Mouse (Mus musculus): ENCODE data around the gene Khsrp. TPM values are rescaled to one million over a fixed set of nuclear protein-coding genes. Genes with fewer than 3 reads are reported as not detected.

Khsrp gene
- polyA plus RNA-seq, 1 experiment from 2014 or later, result 33.5 TPM

GRCm38 (mm10) chr17:57019693-57020092 lies 11.6 kb downstream of the Khsrp start:
- no peak for ATAC-seq (replicated peaks; ENCODE audit: insufficient number of reproducible peaks, low FRiP score, low TSS enrichment)
- H3K4me3 ChIP-seq (ENCODE audit: low read depth, low read length), result no peak overlapping the region
- H3K36me3 ChIP-seq (ENCODE audit: control insufficient read depth, insufficient read depth, low read length), result peaks cover 35% of the 10 kb centered on the region
- H3K4me1 ChIP-seq (ENCODE audit: control insufficient read depth, insufficient read depth, low read length), result no peaks in the 10 kb centered on the region
- no peak overlapping the region for H3K4me2 ChIP-seq
- H3K9me3 ChIP-seq (replicated peaks; ENCODE audit: control insufficient read depth, low read length), result no peaks in the 10 kb centered on the region
- H3K9ac ChIP-seq (ENCODE audit: low read depth, low read length), result no peak overlapping the region
- no peaks in the 10 kb centered on the region for H3K27me3 ChIP-seq (ENCODE audit: control insufficient read depth, insufficient read depth, low read length)
- H3K27ac ChIP-seq (ENCODE audit: low read depth, low read length), result no peak overlapping the region
- 70% methylated on average over 2 of the region's 2 CpGs for WGBS (ENCODE audit: insufficient replicate concordance)

- 70% methylated on average over 13 of the region's 13 CpGs for WGBS (ENCODE audit: insufficient replicate concordance)
- 0 out of 2 replicates have a peak, but pooled peaks cover 2% of the 10 kb centered on the region for H3K36me3 ChIP-seq (ENCODE audit: control insufficient read depth, insufficient read depth, low read length)
- peak overlapping the region; percentile 24 for H3K27ac ChIP-seq (ENCODE audit: low read depth, low read length)
Observed at GRCm38 (mm10) chr17:57012245-57012795, 19.0 kb downstream of the Khsrp start.

GRCm38 (mm10) chr17:57011236-57012141 lies 19.8 kb downstream of the Khsrp start, which contains the start of the genes Gtf2f1 and Gm17949:
Gene Gtf2f1, minus strand, starts transcription at chr17:57011288.
Gene Gm17949, plus strand, starts transcription at chr17:57011469.
- no peaks in the 10 kb centered on the region for H3K9me3 ChIP-seq (replicated peaks; ENCODE audit: control insufficient read depth, low read length)
- H3K36me3 ChIP-seq (ENCODE audit: control insufficient read depth, insufficient read depth, low read length), result 0 out of 2 replicates have a peak, but pooled peaks cover 2% of the 10 kb centered on the region
- H3K27ac ChIP-seq (ENCODE audit: low read depth, low read length), result peak within 1 kb of the TSS; percentile 84
- H3K4me1 ChIP-seq (ENCODE audit: control insufficient read depth, insufficient read depth, low read length), result peaks cover 5% of the 10 kb centered on the region; the same call in 1 of the 2 replicates
- peak; percentile 88 for ATAC-seq (replicated peaks; ENCODE audit: insufficient number of reproducible peaks, low FRiP score, low TSS enrichment)
- H3K4me2 ChIP-seq, result peak within 1 kb of the TSS; percentile 95
- 1% methylated on average over 51 of the region's 51 CpGs for WGBS (ENCODE audit: insufficient replicate concordance)
- H3K9ac ChIP-seq (ENCODE audit: low read depth, low read length), result peak within 1 kb of the TSS; percentile 88
- H3K27me3 ChIP-seq (ENCODE audit: control insufficient read depth, insufficient read depth, low read length), result no peaks in the 10 kb centered on the region
- H3K4me3 ChIP-seq (ENCODE audit: low read depth, low read length), result peak within 1 kb of the TSS; percentile 84

More at GRCm38 (mm10) chr17:57012245-57012795, 19.0 kb downstream of the Khsrp start:
- Histone ChIP-seq H3K9ac (ENCODE audit: low read depth, low read length) (peak overlapping the region; percentile 84), H3K9me3 (replicated peaks; ENCODE audit: control insufficient read depth, low read length) (no peaks in the 10 kb centered on the region), H3K4me1 (ENCODE audit: control insufficient read depth, insufficient read depth, low read length) (peaks cover 5% of the 10 kb centered on the region; the same call in 1 of the 2 replicates), H3K27me3 (ENCODE audit: control insufficient read depth, insufficient read depth, low read length) (no peaks in the 10 kb centered on the region), H3K4me2 (peak overlapping the region; percentile 95), H3K4me3 (ENCODE audit: low read depth, low read length) (peak overlapping the region; percentile 84)
- no peak for ATAC-seq (replicated peaks; ENCODE audit: insufficient number of reproducible peaks, low FRiP score, low TSS enrichment)

- H3K9ac ChIP-seq (ENCODE audit: low read depth, low read length), result peak overlapping the region; percentile 88
- H3K27ac ChIP-seq (ENCODE audit: low read depth, low read length), result peak overlapping the region; percentile 69
- peak overlapping the region; percentile 84 for H3K4me3 ChIP-seq (ENCODE audit: low read depth, low read length)
- WGBS (ENCODE audit: insufficient replicate concordance), result under 1% methylated on average over 19 of the region's 19 CpGs
- H3K27me3 ChIP-seq (ENCODE audit: control insufficient read depth, insufficient read depth, low read length), result no peaks in the 10 kb centered on the region
- peaks cover 5% of the 10 kb centered on the region; the same call in 1 of the 2 replicates for H3K4me1 ChIP-seq (ENCODE audit: control insufficient read depth, insufficient read depth, low read length)
- ATAC-seq (replicated peaks; ENCODE audit: insufficient number of reproducible peaks, low FRiP score, low TSS enrichment), result peak; percentile 25
- peaks cover 2% of the 10 kb centered on the region; the same call in 1 of the 2 replicates for H3K36me3 ChIP-seq (ENCODE audit: control insufficient read depth, insufficient read depth, low read length)
- peak overlapping the region; percentile 95 for H3K4me2 ChIP-seq
- no peaks in the 10 kb centered on the region for H3K9me3 ChIP-seq (replicated peaks; ENCODE audit: control insufficient read depth, low read length)
Observed at GRCm38 (mm10) chr17:57010911-57011235, 20.4 kb downstream of the Khsrp start.

GRCm38 (mm10) chr17:57007137-57007905 lies 24.0 kb downstream of the Khsrp start:
- Histone ChIP-seq H3K36me3 (ENCODE audit: control insufficient read depth, insufficient read depth, low read length) (peaks cover 19% of the 10 kb centered on the region), H3K4me2 (no peak overlapping the region), H3K27me3 (ENCODE audit: control insufficient read depth, insufficient read depth, low read length) (no peaks in the 10 kb centered on the region), H3K4me3 (ENCODE audit: low read depth, low read length) (no peak overlapping the region), H3K27ac (ENCODE audit: low read depth, low read length) (no peak overlapping the region), H3K4me1 (ENCODE audit: control insufficient read depth, insufficient read depth, low read length) (peaks cover 7% of the 10 kb centered on the region; the same call in 1 of the 2 replicates), H3K9me3 (replicated peaks; ENCODE audit: control insufficient read depth, low read length) (no peaks in the 10 kb centered on the region), H3K9ac (ENCODE audit: low read depth, low read length) (no peak overlapping the region)
- WGBS (ENCODE audit: insufficient replicate concordance), result 90% methylated on average over 13 of the region's 13 CpGs
- no peak for ATAC-seq (replicated peaks; ENCODE audit: insufficient number of reproducible peaks, low FRiP score, low TSS enrichment)

GRCm38 (mm10) chr17:57003994-57004393 lies 27.3 kb downstream of the Khsrp start:
- Histone ChIP-seq H3K4me2 (no peak overlapping the region), H3K9me3 (replicated peaks; ENCODE audit: control insufficient read depth, low read length) (no peaks in the 10 kb centered on the region), H3K4me3 (ENCODE audit: low read depth, low read length) (no peak overlapping the region), H3K27me3 (ENCODE audit: control insufficient read depth, insufficient read depth, low read length) (no peaks in the 10 kb centered on the region), H3K27ac (ENCODE audit: low read depth, low read length) (no peak overlapping the region), H3K9ac (ENCODE audit: low read depth, low read length) (no peak overlapping the region), H3K4me1 (ENCODE audit: control insufficient read depth, insufficient read depth, low read length) (peaks cover 17% of the 10 kb centered on the region), H3K36me3 (ENCODE audit: control insufficient read depth, insufficient read depth, low read length) (peaks cover 21% of the 10 kb centered on the region)
- WGBS (ENCODE audit: insufficient replicate concordance), result 71% methylated on average over 7 of the region's 7 CpGs
- no peak for ATAC-seq (replicated peaks; ENCODE audit: insufficient number of reproducible peaks, low FRiP score, low TSS enrichment)

GRCm38 (mm10) chr17:57001228-57001627 lies 30.1 kb downstream of the Khsrp start:
- Histone ChIP-seq H3K4me3 (ENCODE audit: low read depth, low read length) (no peak overlapping the region), H3K9ac (ENCODE audit: low read depth, low read length) (peak overlapping the region; percentile 16; the same call in 1 of the 2 replicates), H3K27ac (ENCODE audit: low read depth, low read length) (peak overlapping the region; percentile 70), H3K36me3 (ENCODE audit: control insufficient read depth, insufficient read depth, low read length) (peaks cover 21% of the 10 kb centered on the region), H3K4me1 (ENCODE audit: control insufficient read depth, insufficient read depth, low read length) (peaks cover 25% of the 10 kb centered on the region), H3K9me3 (replicated peaks; ENCODE audit: control insufficient read depth, low read length) (no peaks in the 10 kb centered on the region), H3K27me3 (ENCODE audit: control insufficient read depth, insufficient read depth, low read length) (no peaks in the 10 kb centered on the region), H3K4me2 (peak overlapping the region; percentile 42)
- ATAC-seq (replicated peaks; ENCODE audit: insufficient number of reproducible peaks, low FRiP score, low TSS enrichment), result no peak
- WGBS (ENCODE audit: insufficient replicate concordance), result 18% methylated on average over 8 of the region's 8 CpGs

GRCm38 (mm10) chr17:56999968-57000609 lies 31.2 kb downstream of the Khsrp start, which contains the start of gene Pspn:
Gene Pspn, minus strand, starts transcription at chr17:57000018.
- Histone ChIP-seq H3K4me2 (no peak within 1 kb of the TSS), H3K36me3 (ENCODE audit: control insufficient read depth, insufficient read depth, low read length) (peaks cover 22% of the 10 kb centered on the region)
- WGBS (ENCODE audit: insufficient replicate concordance), result 89% methylated on average over 9 of the region's 9 CpGs

More at GRCm38 (mm10) chr17:56999968-57000609, 31.2 kb downstream of the Khsrp start, which contains the start of gene Pspn:
- Histone ChIP-seq H3K9ac (ENCODE audit: low read depth, low read length) (peak within 1 kb of the TSS; percentile 16; the same call in 1 of the 2 replicates), H3K9me3 (replicated peaks; ENCODE audit: control insufficient read depth, low read length) (no peaks in the 10 kb centered on the region), H3K27me3 (ENCODE audit: control insufficient read depth, insufficient read depth, low read length) (no peaks in the 10 kb centered on the region), H3K27ac (ENCODE audit: low read depth, low read length) (peak within 1 kb of the TSS; percentile 70; the same call in 1 of the 2 replicates), H3K4me3 (ENCODE audit: low read depth, low read length) (no peak within 1 kb of the TSS), H3K4me1 (ENCODE audit: control insufficient read depth, insufficient read depth, low read length) (peaks cover 25% of the 10 kb centered on the region)
- ATAC-seq (replicated peaks; ENCODE audit: insufficient number of reproducible peaks, low FRiP score, low TSS enrichment), result no peak

Measured in heart, embryonic 11.5 days (tissue).